Mouse (Mus musculus) ES-E14 (cell line): ENCODE measurements at regions not wholly inside any gene's neighbourhood (a gene's known extent, or its start where the extent isn't known, plus 50 kb on each side); places are given as distances from the start of the nearest gene placed in this dataset.

Experiments used
- CHD2 ChIP-seq: IDR thresholded peaks from 2 replicates; pipeline ENCODE4 v1.6.1; 2014; ENCODE audit warnings: mild to moderate bottlenecking, low read depth, low read length, inconsistent platforms
- HCFC1 ChIP-seq: IDR thresholded peaks from 2 replicates; pipeline ENCODE4 v1.6.1; 2012; ENCODE audit warnings: low read length, inconsistent platforms, borderline replicate concordance; ENCODE audit not compliant: insufficient read depth
- ZC3H11A ChIP-seq: IDR thresholded peaks from 2 replicates; pipeline ENCODE4 v1.6.1; 2012; ENCODE audit warnings: low read depth, mild to moderate bottlenecking, inconsistent platforms, low read length, borderline replicate concordance

- TF ChIP-seq ZC3H11A (no peak), HCFC1 (no peak), CHD2 (no peak)
Measured at GRCm38 (mm10) chr13:101225366-101225765, 392.1 kb upstream of the Slc30a5 start.
